Mouse (Mus musculus) small intestine, adult 2 months (tissue): ENCODE results near the gene Coa4. TPM values are rescaled to one million over a fixed set of nuclear protein-coding genes. Genes with fewer than 3 reads are reported as not detected.

Experiments
- H3K27ac ChIP-seq: fragments of 200-500 bp; 2 replicates; pipeline ENCODE4 v1.5.1; 2012; ENCODE audit warnings: low read depth, low read length, control low read depth, inconsistent platforms; ENCODE audit not compliant: insufficient read depth
- H3K27me3 ChIP-seq: fragments of 200-500 bp; 2 replicates; pipeline ENCODE4 v1.6.1; 2012; ENCODE audit warnings: mild to moderate bottlenecking, moderate library complexity, low read length, inconsistent platforms; ENCODE audit not compliant: control insufficient read depth, insufficient read depth
- H3K36me3 ChIP-seq: fragments of 200-500 bp; 2 replicates; pipeline ENCODE4 v1.6.1; 2012; ENCODE audit warnings: mild to moderate bottlenecking, low read length, control low read depth, inconsistent platforms; ENCODE audit not compliant: control insufficient read depth, insufficient read depth
- H3K4me1 ChIP-seq: fragments of 200-500 bp; 2 replicates; pipeline ENCODE4 v1.6.1; 2012; ENCODE audit warnings: low read length, inconsistent platforms, mixed read lengths; ENCODE audit not compliant: control insufficient read depth, insufficient read depth, insufficient read length
- H3K4me3 ChIP-seq: fragments of 200-500 bp; 2 replicates; pipeline ENCODE4 v1.5.1; 2012; ENCODE audit warnings: low read depth, mild to moderate bottlenecking, control low read depth, inconsistent platforms, low read length, moderate library complexity
- CTCF ChIP-seq: fragments of 200-500 bp; IDR thresholded peaks from 2 replicates; pipeline ENCODE4 v1.5.1; 2012; ENCODE audit warnings: low read depth, mild to moderate bottlenecking, control low read depth, inconsistent platforms, low read length, moderate library complexity, mixed read lengths; ENCODE audit not compliant: insufficient replicate concordance, insufficient read length; ENCODE audit errors: extremely low read depth
- POLR2A ChIP-seq: fragments of 200-500 bp; IDR thresholded peaks from 2 replicates; pipeline ENCODE4 v1.6.1; 2012; ENCODE audit warnings: low read depth, mild to moderate bottlenecking, control low read depth, inconsistent platforms, low read length, moderate library complexity
- WGBS: fragments of 180-500 bp; shearing (Covaris S2); methylation state at CpG from one replicate; pipeline ENCODE4 v1.1.7; 2018; 5-methylcytosine and 5-hydroxymethylcytosine counted together
- polyA plus RNA-seq: library from polyadenylated mRNA; depleted of rRNA; stranded (reverse); fragments of >200 nt; gene quantifications from 2 replicates; pipeline ENCODE4 v1.2.3, GENCODE M21; 2012; rRNA removed

Coa4 gene
- polyA plus RNA-seq, 1 experiment, result 14.8 TPM

GRCm38 (mm10) chr7:100582235-100582634 lies 45.4 kb downstream of the Coa4 start:
- no peak for TF ChIP-seq POLR2A
- no peak for TF ChIP-seq CTCF
- peaks cover 5% of the 10 kb centered on the region; the same call in 1 of the 2 replicates for H3K4me1 ChIP-seq
- H3K36me3 ChIP-seq, result 0 out of 2 replicates have a peak, but pooled peaks cover 2% of the 10 kb centered on the region
- no peak overlapping the region for H3K27ac ChIP-seq
- H3K27me3 ChIP-seq, result no peaks in the 10 kb centered on the region
- 31% methylated on average over 7 of the region's 7 CpGs for WGBS
- H3K4me3 ChIP-seq, result peak overlapping the region; percentile 75; the same call in 1 of the 2 replicates

DNA sequence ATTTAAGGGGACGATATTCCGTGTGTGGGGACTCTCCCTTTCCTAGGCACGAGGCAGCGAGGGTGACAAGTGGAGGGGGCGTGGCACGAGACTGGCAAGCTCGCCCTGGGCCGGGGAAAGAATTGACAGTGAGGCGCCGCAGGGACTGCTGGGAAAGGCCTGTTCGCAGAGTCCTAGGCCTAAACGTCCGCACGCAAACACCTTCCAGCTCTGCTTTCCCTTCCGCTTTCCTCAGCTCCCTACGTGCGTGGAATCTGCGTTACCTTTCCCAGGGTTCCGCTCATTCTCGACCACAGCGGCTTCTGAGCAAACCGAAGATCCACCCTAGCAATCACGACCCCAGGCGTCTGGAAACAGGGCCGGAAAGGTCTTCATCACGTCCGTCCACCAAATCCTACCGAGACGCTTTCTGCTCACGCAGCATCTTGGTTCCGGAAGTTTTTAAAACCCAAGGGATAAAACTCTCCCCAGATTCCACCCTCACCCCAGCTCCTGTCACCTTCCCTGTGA lies 45.9 kb downstream of the Coa4 start:
- Histone ChIP-seq H3K4me1 (peaks cover 5% of the 10 kb centered on the region; the same call in 1 of the 2 replicates), H3K27ac (peak overlapping the region; percentile 95), H3K36me3 (no peaks in the 10 kb centered on the region), H3K4me3 (peak overlapping the region; percentile 75), H3K27me3 (no peaks in the 10 kb centered on the region)
- under 1% methylated on average over 31 of the region's 31 CpGs for WGBS
- TF ChIP-seq CTCF, result 0 out of 2 replicates have a peak, but pooled peaks have one; percentile 5
- TF ChIP-seq POLR2A, result no peak

- Histone ChIP-seq H3K27me3 (no peaks in the 10 kb centered on the region), H3K27ac (peak overlapping the region; percentile 82), H3K4me1 (peaks cover 2% of the 10 kb centered on the region; the same call in 1 of the 2 replicates), H3K4me3 (no peak overlapping the region), H3K36me3 (no peaks in the 10 kb centered on the region)
- 11% methylated on average over 1 of the region's 1 CpGs for WGBS
- TF ChIP-seq CTCF (no peak), POLR2A (no peak)
Observed at GRCm38 (mm10) chr7:100589816-100590215, 52.9 kb downstream of the Coa4 start.

Other genes starting within 250 kb of the Coa4 start
- 6.6 and 10.1 TPM in 2 replicates for gene C2cd3, start 164.8 kb upstream of the Coa4 start, polyA plus RNA-seq
- 35.1 and 45.8 TPM in 2 replicates for gene Ppme1, start 164.8 kb upstream of the Coa4 start, polyA plus RNA-seq
- 0.11 and 0.23 TPM in 2 replicates for gene Ucp3, start 64.1 kb upstream of the Coa4 start, polyA plus RNA-seq
- gene Ucp2, start 43.7 kb upstream of the Coa4 start, polyA plus RNA-seq, result 597 and 876 TPM in 2 replicates
- gene Dnajb13, start 22.1 kb upstream of the Coa4 start, polyA plus RNA-seq, result 0.29 and 0.49 TPM in 2 replicates
- 28.5 and 44.3 TPM in 2 replicates for gene Rab6a, start 70.3 kb downstream of the Coa4 start, polyA plus RNA-seq
- 7.8 and 8.0 TPM in 2 replicates for gene Mrpl48, start 71.2 kb downstream of the Coa4 start, polyA plus RNA-seq
- gene Plekhb1, start 125.3 kb downstream of the Coa4 start, polyA plus RNA-seq, result 8.2 and 18.4 TPM in 2 replicates
- 28.2 and 43.9 TPM in 2 replicates for gene Fam168a, start 169.6 kb downstream of the Coa4 start, polyA plus RNA-seq